Mouse (Mus musculus) stomach, postnatal 0 days (tissue): ENCODE measurements around the gene She.

Experiments used
- CTCF ChIP-seq: IDR thresholded peaks from 2 replicates; pipeline ENCODE4 v1.5.1; 2016; ENCODE audit warnings: antibody characterized with exemption, low read depth, mild to moderate bottlenecking, moderate library complexity
- EP300 ChIP-seq: optimal IDR thresholded peaks from 2 replicates; pipeline ENCODE3; 2016; ENCODE audit warnings: antibody characterized with exemption

DNA sequence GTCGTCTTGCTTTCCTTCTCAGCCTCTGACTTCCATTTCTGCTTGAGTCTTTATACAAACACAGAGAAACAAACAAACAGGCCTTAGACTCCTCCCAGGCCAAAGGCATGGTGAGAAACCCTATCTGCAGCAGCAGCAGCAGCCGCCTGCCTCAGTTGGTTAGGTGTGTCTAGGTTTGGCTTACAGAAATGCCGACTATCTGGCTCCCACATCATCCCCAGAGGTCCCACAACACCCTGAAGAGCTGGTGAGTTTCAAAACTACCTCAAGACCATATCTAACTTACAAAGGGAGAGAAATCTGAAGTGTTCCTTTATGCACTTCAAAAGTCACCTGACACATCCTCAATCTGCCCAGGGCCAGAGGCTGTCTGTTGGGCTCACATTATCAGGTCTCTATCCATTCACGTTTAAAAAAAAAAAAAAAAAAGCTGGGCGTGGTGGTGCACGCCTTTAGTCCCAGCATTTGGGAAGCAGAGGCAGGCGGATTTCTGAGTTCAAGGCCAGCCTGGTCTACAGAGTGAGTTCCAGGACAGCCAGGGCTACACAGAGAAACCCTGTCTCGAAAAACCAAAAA lies 40.3 kb downstream of the She start:
- TF ChIP-seq CTCF (no peak), EP300 (no peak)
